Mouse (Mus musculus): ENCODE data around the gene P2rx7.

GRCm38 (mm10) chr5:122689153-122689552 lies 45.4 kb downstream of the P2rx7 start:
- TF ChIP-seq CTCF (IDR thresholded peaks at IDR 0.05; ENCODE audit: extremely low read depth, insufficient read depth, low read length) (no peak), POLR2A (IDR thresholded peaks at IDR 0.05; ENCODE audit: extremely low read depth, insufficient read depth, low read length) (no peak)

All from cortical plate, adult 2 months (tissue).